Mouse (Mus musculus) kidney, postnatal 10 days (tissue): ENCODE data around the gene Gpd1.

ENCODE experiments used
- DNase-seq: peaks from one replicate; pipeline ENCODE4 v3.0.0; 2021; ENCODE audit warnings: mixed read lengths

Gene Gpd1

GRCm38 (mm10) chr15:99772925-99773324 is 55.6 kb downstream of the Gpd1 start:
- no peak for DNase-seq
